Mouse (Mus musculus): ENCODE data around the gene Plcl2.

GRCm38 (mm10) chr17:50627658-50628057, 118.5 kb downstream of the Plcl2 start:
- TF ChIP-seq CTCF (IDR thresholded peaks at IDR 0.05; ENCODE audit: low read depth, low read length): no peak
- TF ChIP-seq POLR2A (IDR thresholded peaks at IDR 0.05; ENCODE audit: insufficient read depth, low read length): no peak
- TF ChIP-seq EP300 (IDR thresholded peaks at IDR 0.05; ENCODE audit: insufficient read depth, low read depth, low read length): no peak
